Mouse (Mus musculus) heart, adult 8-10 months (tissue): ENCODE results near the gene Tctex1d2. TPM values are rescaled to one million over a fixed set of nuclear protein-coding genes. Genes with fewer than 3 reads are reported as not detected.

Source experiments
- DNase-seq: peaks from one replicate; pipeline ENCODE4 v3.0.0; 2022; ENCODE audit warnings: low spot score
- total RNA-seq, 4 experiments: library from RNA; stranded (reverse); gene quantifications; 2 replicates each; pipeline ENCODE4 v1.2.4; 2022

Gene Tctex1d2
- 10 to 100 TPM in 1 of 4 experiments, 1 to 10 TPM in 3; 6.2 to 10.5 (median 8.3) TPM for total RNA-seq

- DNase-seq = peak; percentile 95
Measured at GRCm38 (mm10) chr16:32419517-32420483, at the start of gene Tctex1d2. Gene Tctex1d2, plus strand, starts transcription at chr16:32419702.

- DNase-seq = peak; percentile 16
Measured at GRCm38 (mm10) chr16:32371351-32371750, 48.2 kb upstream of the Tctex1d2 start.

GRCm38 (mm10) chr16:32379575-32379974 is 39.9 kb upstream of the Tctex1d2 start:
- no peak for DNase-seq

GRCm38 (mm10) chr16:32382901-32383300 is 36.6 kb upstream of the Tctex1d2 start:
- DNase-seq = no peak

- DNase-seq = no peak
Measured at GRCm38 (mm10) chr16:32384885-32385284, 34.6 kb upstream of the Tctex1d2 start.

GRCm38 (mm10) chr16:32386826-32387225 is 32.7 kb upstream of the Tctex1d2 start:
- no peak for DNase-seq

DNA sequence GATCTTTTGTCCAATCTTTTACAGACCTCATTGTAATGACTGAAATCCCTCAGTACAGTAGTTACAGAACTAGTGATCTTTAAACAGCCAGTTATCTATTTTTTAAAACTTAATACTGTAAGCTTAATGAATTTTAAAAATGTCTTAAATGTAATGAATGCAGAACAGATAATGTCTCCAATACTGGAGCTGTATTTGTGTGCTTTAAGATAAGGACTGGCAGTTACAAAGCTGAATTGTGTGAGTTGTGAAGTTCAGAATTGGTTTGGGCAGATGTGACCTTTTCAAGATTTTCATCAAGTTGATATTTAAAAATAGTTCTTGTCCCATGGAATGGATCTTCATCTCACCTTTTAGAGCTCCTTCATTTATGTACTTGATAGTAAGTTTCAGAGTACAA is 30.5 kb upstream of the Tctex1d2 start:
- no peak for DNase-seq

DNA sequence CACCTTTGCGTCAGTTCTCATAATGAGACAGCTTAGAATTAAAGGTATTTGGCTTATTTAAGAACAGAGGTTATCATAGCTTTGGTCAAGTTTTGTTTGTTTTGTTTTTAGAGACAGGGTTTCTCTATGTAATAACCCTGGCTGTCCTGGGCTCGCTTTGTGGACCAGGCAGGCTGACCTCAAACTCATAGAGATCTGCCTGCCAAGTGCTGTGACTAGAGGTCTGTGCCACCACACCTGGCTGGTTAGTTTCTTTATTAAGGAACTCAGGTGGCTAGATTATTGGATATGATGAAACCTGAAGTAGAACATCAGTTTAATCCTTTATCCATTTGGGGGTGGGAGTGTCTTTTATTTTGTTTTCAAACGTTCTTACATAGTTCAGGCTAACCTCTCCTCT is 29.7 kb upstream of the Tctex1d2 start:
- no peak for DNase-seq

- no peak for DNase-seq
Measured at GRCm38 (mm10) chr16:32390882-32391281, 28.6 kb upstream of the Tctex1d2 start.

GRCm38 (mm10) chr16:32395679-32396540 is 23.6 kb upstream of the Tctex1d2 start:
- DNase-seq = peak; percentile 42

- DNase-seq = no peak
Measured at GRCm38 (mm10) chr16:32396541-32396835, 23.0 kb upstream of the Tctex1d2 start.

DNA sequence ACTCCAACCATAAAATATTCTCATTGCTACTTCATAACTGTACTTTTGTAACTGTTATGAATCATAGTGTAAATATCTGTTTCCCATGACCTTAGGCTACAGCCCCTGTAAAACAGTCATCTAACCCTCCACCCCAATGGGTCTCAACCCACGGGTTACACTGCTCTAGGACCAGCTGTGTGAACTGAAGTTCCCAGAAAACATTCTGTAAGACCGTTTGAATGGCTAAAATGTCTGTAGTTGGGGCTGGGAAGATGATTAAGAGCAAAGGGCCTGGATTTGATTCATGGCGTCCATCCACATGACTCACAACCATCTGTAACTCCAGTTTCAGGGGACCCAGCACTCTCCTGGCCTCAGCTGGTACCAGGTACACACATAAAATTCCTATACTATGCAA is 21.3 kb upstream of the Tctex1d2 start:
- DNase-seq = no peak

DNA sequence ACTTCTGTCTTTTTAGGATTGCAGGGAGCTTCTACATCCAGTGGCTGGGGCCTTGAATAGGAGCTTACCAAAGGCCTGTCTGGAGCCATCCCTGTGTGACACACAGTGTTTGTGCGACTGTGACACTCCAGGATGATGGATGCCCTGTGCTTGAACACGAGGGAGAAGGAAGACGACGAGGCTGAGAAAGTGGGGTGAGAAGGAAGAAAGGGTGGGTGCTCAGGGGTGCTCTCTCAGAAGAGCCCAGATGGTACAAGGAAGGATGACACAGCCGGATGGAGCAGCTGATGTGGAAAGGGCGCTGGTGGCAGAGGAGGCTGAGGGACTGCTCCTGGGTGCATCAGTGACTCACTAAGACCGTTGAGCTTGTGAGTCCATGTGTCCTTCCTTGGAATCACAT is 19.2 kb upstream of the Tctex1d2 start, which contains the start of gene Tm4sf19:
Gene Tm4sf19 (plus strand): TSS at position 240 of the 400 bp plus-strand sequence.
- DNase-seq = no peak

GRCm38 (mm10) chr16:32401335-32401965 is 18.1 kb upstream of the Tctex1d2 start:
- no peak for DNase-seq

GRCm38 (mm10) chr16:32402818-32403217 is 16.7 kb upstream of the Tctex1d2 start:
- DNase-seq = no peak

- DNase-seq = no peak
Measured at GRCm38 (mm10) chr16:32405716-32406115, 13.8 kb upstream of the Tctex1d2 start.

DNA sequence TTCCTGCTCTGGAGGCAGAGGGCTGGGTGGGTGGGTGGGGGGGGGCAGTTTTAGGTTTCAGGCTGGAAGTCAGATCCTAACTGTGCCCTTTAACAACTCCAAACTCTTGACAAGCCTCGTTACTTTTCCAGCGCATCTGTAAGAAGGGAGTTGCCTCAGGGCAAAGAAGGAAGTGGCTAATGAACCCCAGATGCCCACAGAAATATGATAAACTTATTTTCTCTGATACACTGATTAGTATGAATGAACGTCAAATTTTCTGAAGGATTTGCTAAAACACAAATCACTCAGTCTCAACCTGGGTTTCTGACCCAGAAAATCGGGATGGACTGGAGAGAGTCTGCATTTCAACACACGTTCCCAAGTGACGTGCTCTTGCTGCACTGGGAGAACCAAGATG is 12.8 kb upstream of the Tctex1d2 start:
- DNase-seq = no peak

DNA sequence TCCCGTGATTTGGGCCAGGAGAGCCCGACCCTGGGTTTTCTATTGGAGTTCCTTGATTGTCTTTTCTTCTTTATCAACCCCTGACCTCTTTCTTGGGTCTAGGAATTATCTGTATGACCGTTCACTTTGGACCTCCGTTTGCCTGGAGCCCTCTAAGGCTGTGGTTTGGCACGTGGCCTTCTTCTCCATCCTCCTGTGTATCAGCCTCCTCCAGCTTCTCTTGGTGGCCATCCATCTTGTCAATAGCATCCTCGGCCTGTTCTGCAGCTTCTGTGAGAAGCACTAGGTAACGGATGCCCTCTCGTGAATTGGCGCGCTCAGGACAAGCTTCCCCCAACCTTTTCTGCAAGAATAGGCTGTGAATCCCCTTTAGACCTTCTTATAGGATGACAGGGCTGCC is 11.8 kb upstream of the Tctex1d2 start:
- DNase-seq = no peak

- no peak for DNase-seq
Measured at GRCm38 (mm10) chr16:32417457-32417856, 2.0 kb upstream of the Tctex1d2 start.

GRCm38 (mm10) chr16:32427506-32427905 is 8.0 kb downstream of the Tctex1d2 start:
- no peak for DNase-seq

GRCm38 (mm10) chr16:32430474-32431046 is 11.1 kb downstream of the Tctex1d2 start, which contains the start of gene Pcyt1a:
Gene Pcyt1a, plus strand, starts transcription at chr16:32430921.
- DNase-seq = peak; percentile 89
